Mouse (Mus musculus) cortical plate, adult 2 months (tissue): Measurements from ENCODE around the gene Tm6sf2.

Source experiments
- CTCF ChIP-seq: fragments of 200-500 bp; IDR thresholded peaks from 2 replicates; pipeline ENCODE4 v1.5.1; 2011; ENCODE audit warnings: mild to moderate bottlenecking, control low read depth, low read length; ENCODE audit not compliant: insufficient read depth; ENCODE audit errors: extremely low read depth
- POLR2A ChIP-seq: fragments of 200-500 bp; IDR thresholded peaks from 2 replicates; pipeline ENCODE4 v1.6.1; 2011; ENCODE audit warnings: mild to moderate bottlenecking, low read length, control low read depth; ENCODE audit not compliant: insufficient read depth; ENCODE audit errors: extremely low read depth

GRCm38 (mm10) chr8:70043996-70044395 is 28.7 kb upstream of the Tm6sf2 start:
- TF ChIP-seq POLR2A = no peak
- TF ChIP-seq CTCF = no peak
